In genomic region chr5:43948748-43949275, GRCm38 (mm10) we compare ENCODE assay signal across 8 mouse cellular contexts. TPM values are rescaled to one million over a fixed set of nuclear protein-coding genes. Genes with fewer than 3 reads are reported as not detected.
DNase-seq lines count a peak whose midpoint lies in the region; ATAC-seq and TF ChIP-seq lines count a peak whose summit lies in the region.
"Had no signal": no experiment of that assay in that cellular context is flagged by ENCODE, and none has a peak within 500 bp of the region (broad histone marks: within the 10 kb centered on the region; RNA-seq: fewer than 3 reads in every experiment).

No protein-coding gene starts in this region.

- peaks cover 2% of the 10 kb centered on the region for H3K4me1 ChIP-seq in ES-Bruce4 (ENCODE audit: control insufficient read depth, insufficient read depth, low read length)
- H3K4me1 ChIP-seq in forebrain, embryonic 16.5 days (replicated peaks; ENCODE audit: control insufficient read depth, insufficient read depth, low read length), result peaks cover 5% of the 10 kb centered on the region
- peaks cover 13% of the 10 kb centered on the region for H3K4me1 ChIP-seq in hindbrain, embryonic 16.5 days (ENCODE audit: control insufficient read depth, insufficient read depth, low read depth, low read length)
- peaks cover 9% of the 10 kb centered on the region for H3K4me1 ChIP-seq in liver, embryonic 11.5 days (replicated peaks; ENCODE audit: control insufficient read depth, insufficient read depth, low read length)

- no peak for TF ChIP-seq CTCF in ES-Bruce4 (IDR thresholded peaks at IDR 0.05; ENCODE audit: low read depth, low read length)

- H3K27ac ChIP-seq in ES-Bruce4 (ENCODE audit: insufficient read depth, low read length), result peak overlapping the region; percentile 87
- no peak overlapping the region for H3K27ac ChIP-seq in forebrain, embryonic 16.5 days (ENCODE audit: low read length)
- no peak overlapping the region for H3K27ac ChIP-seq in hindbrain, embryonic 16.5 days (ENCODE audit: low read depth, low read length)
- no peak overlapping the region for H3K27ac ChIP-seq in liver, embryonic 11.5 days (ENCODE audit: low read depth, low read length)

- no peaks in the 10 kb centered on the region for H3K36me3 ChIP-seq in ES-Bruce4 (ENCODE audit: control insufficient read depth, insufficient read depth, low read length, poor library complexity, severe bottlenecking)
- H3K36me3 ChIP-seq in forebrain, embryonic 16.5 days (ENCODE audit: control insufficient read depth, insufficient read depth), result no peaks in the 10 kb centered on the region
- no peaks in the 10 kb centered on the region for H3K36me3 ChIP-seq in hindbrain, embryonic 16.5 days (ENCODE audit: control insufficient read depth, insufficient read depth, low read length)
- H3K36me3 ChIP-seq in liver, embryonic 11.5 days (ENCODE audit: control insufficient read depth, insufficient read depth, low read length), result no peaks in the 10 kb centered on the region

- no peaks in the 10 kb centered on the region for H3K27me3 ChIP-seq in ES-Bruce4 (ENCODE audit: control insufficient read depth, insufficient read depth, low read length, poor library complexity, severe bottlenecking)
- H3K27me3 ChIP-seq in forebrain, embryonic 16.5 days (replicated peaks; ENCODE audit: control insufficient read depth, insufficient read depth, low read length), result no peaks in the 10 kb centered on the region
- H3K27me3 ChIP-seq in hindbrain, embryonic 16.5 days (replicated peaks; ENCODE audit: control insufficient read depth, insufficient read depth, low read length), result no peaks in the 10 kb centered on the region
- H3K27me3 ChIP-seq in liver, embryonic 11.5 days (replicated peaks; ENCODE audit: control insufficient read depth, insufficient read depth, low read length), result no peaks in the 10 kb centered on the region

- DNase-seq in adrenal gland, postnatal 10 days, result peak; percentile 42
- DNase-seq in liver, embryonic 11.5 days (ENCODE audit: low spot score), result peak; percentile 49
- peak; percentile 29 to 37 for DNase-seq in urinary bladder, postnatal 36 days (ENCODE audit: low spot score in 2 of 2)

- H3K4me3 ChIP-seq in ES-Bruce4 (ENCODE audit: low read depth, low read length), result peak overlapping the region; percentile 38
- H3K4me3 ChIP-seq in forebrain, embryonic 16.5 days (replicated peaks; ENCODE audit: low read length), result no peak overlapping the region
- no peak overlapping the region for H3K4me3 ChIP-seq in hindbrain, embryonic 16.5 days (ENCODE audit: low read length)
- no peak overlapping the region for H3K4me3 ChIP-seq in liver, embryonic 11.5 days (ENCODE audit: low read depth, low read length)

- TF ChIP-seq EP300 in ES-Bruce4 (IDR thresholded peaks at IDR 0.05; ENCODE audit: insufficient read depth, low read depth, low read length), result 0 out of 2 replicates have a peak, but pooled peaks have one; percentile 43

- 2% methylated on average over 8 of the region's 8 CpGs for WGBS in forebrain, embryonic 16.5 days
- WGBS in hindbrain, embryonic 16.5 days, result 1% methylated on average over 8 of the region's 8 CpGs
- WGBS in liver, embryonic 11.5 days, result 6% methylated on average over 8 of the region's 8 CpGs

- 0 out of 2 replicates have a peak, but pooled peaks have one; percentile 23 for ATAC-seq in forebrain, embryonic 16.5 days
- ATAC-seq in hindbrain, embryonic 16.5 days, result peak; percentile 27; the same call in 1 of the 2 replicates
- 0 out of 2 replicates have a peak, but pooled peaks have one; percentile 33 for ATAC-seq in liver, embryonic 11.5 days (replicated peaks; ENCODE audit: low FRiP score)
- ATAC-seq in monocyte, adult 5-6 weeks (replicated peaks; ENCODE audit: insufficient number of reproducible peaks, low FRiP score, low TSS enrichment, poor library complexity, severe bottlenecking), result peak; percentile 32; the same call in 1 of the 2 replicates

- H3K9me3 ChIP-seq in ES-Bruce4 (replicated peaks; ENCODE audit: control insufficient read depth, insufficient read depth, low read length, poor library complexity, severe bottlenecking), result no peaks in the 10 kb centered on the region; the same call in 1 of the 2 replicates
- no peaks in the 10 kb centered on the region for H3K9me3 ChIP-seq in forebrain, embryonic 16.5 days (ENCODE audit: control insufficient read depth, low read length)
- no peaks in the 10 kb centered on the region for H3K9me3 ChIP-seq in hindbrain, embryonic 16.5 days (ENCODE audit: control insufficient read depth, low read length)
- no peaks in the 10 kb centered on the region for H3K9me3 ChIP-seq in liver, embryonic 11.5 days (ENCODE audit: control insufficient read depth, low read length)

- no peak for TF ChIP-seq POLR2A in ES-Bruce4 (IDR thresholded peaks at IDR 0.05; ENCODE audit: insufficient read depth, low read length)

- H3K9ac ChIP-seq in ES-Bruce4 (ENCODE audit: low read depth, poor library complexity, severe bottlenecking), result peak overlapping the region; percentile 60
- H3K9ac ChIP-seq in forebrain, embryonic 16.5 days (replicated peaks; ENCODE audit: low read depth, low read length), result 0 out of 2 replicates have a peak overlapping the region, but pooled peaks have one; percentile 6
- H3K9ac ChIP-seq in hindbrain, embryonic 16.5 days (ENCODE audit: low read depth, low read length), result 0 out of 2 replicates have a peak overlapping the region, but pooled peaks have one; percentile 4
- H3K9ac ChIP-seq in liver, embryonic 11.5 days (ENCODE audit: low read depth, low read length), result no peak overlapping the region

- H3K4me2 ChIP-seq in forebrain, embryonic 16.5 days (ENCODE audit: low read length), result peak overlapping the region; percentile 32
- H3K4me2 ChIP-seq in hindbrain, embryonic 16.5 days (ENCODE audit: low read length), result peak overlapping the region; percentile 62
- H3K4me2 ChIP-seq in liver, embryonic 11.5 days, result peak overlapping the region; percentile 76

RNA-seq across cellular contexts. Expression of gene Fgfbp1, which starts 32.8 kb away (rescaled TPM):
- polyA plus RNA-seq in ES-Bruce4 (2011; ENCODE audit: insufficient read depth, insufficient read length, low read depth, missing spikeins), result 34.8 and 36.9 TPM in 2 replicates
- total RNA-seq in adrenal gland, postnatal 10 days (2021), result not detected
- polyA plus RNA-seq in forebrain, embryonic 16.5 days (2015; fragmentation: Nextera tagmentation; extraction: Ambion mirVana), result 7.9 and 10.0 TPM in 2 replicates
- 13.1 and 13.8 TPM in 2 replicates for polyA plus RNA-seq in hindbrain, embryonic 16.5 days (2015; fragmentation: Nextera tagmentation; extraction: Ambion mirVana)
- not detected in 2 replicates for polyA plus RNA-seq in liver, embryonic 11.5 days (2014; fragmentation: Nextera tagmentation; extraction: Ambion mirVana)
- total RNA-seq in monocyte, adult 5-6 weeks (2017), result not detected in 3 replicates
- total RNA-seq: gastrocnemius, postnatal 4 days had no signal

RNA-seq across cellular contexts. Expression of gene Gm7879, which starts 35.9 kb away (rescaled TPM):
- polyA plus RNA-seq in ES-Bruce4 (2011; ENCODE audit: insufficient read depth, insufficient read length, low read depth, missing spikeins), result not detected in 2 replicates
- 10 to 100 TPM; 12.7 to 13.6 TPM for total RNA-seq in adrenal gland, postnatal 10 days (2021)
- not detected in 2 replicates for polyA plus RNA-seq in forebrain, embryonic 16.5 days (2015; fragmentation: Nextera tagmentation; extraction: Ambion mirVana)
- polyA plus RNA-seq in hindbrain, embryonic 16.5 days (2015; fragmentation: Nextera tagmentation; extraction: Ambion mirVana), result not detected in 2 replicates
- polyA plus RNA-seq in liver, embryonic 11.5 days (2014; fragmentation: Nextera tagmentation; extraction: Ambion mirVana), result not detected in 2 replicates
- 3.2 to 11.3 TPM in 2 of 3 replicates, not detected in the other for total RNA-seq in monocyte, adult 5-6 weeks (2017)
